Mouse (Mus musculus): ENCODE measurements around the gene Pde11a. TPM values are rescaled to one million over a fixed set of nuclear protein-coding genes. Genes with fewer than 3 reads are reported as not detected.
A peak's percentile ranks its signal among the peaks of the same experiment; 100 is the strongest.

The Pde11a gene
- polyA plus RNA-seq, 1 experiment from 2014 or later = 0.12 TPM

- Histone ChIP-seq H3K4me3 (ENCODE audit: low read depth, low read length) (no peak overlapping the region), H3K27me3 (ENCODE audit: control insufficient read depth, insufficient read depth, low read length) (no peaks in the 10 kb centered on the region), H3K9ac (replicated peaks; ENCODE audit: low read depth, low read length) (no peak overlapping the region), H3K4me1 (ENCODE audit: control insufficient read depth, insufficient read depth, low read length) (peaks cover 23% of the 10 kb centered on the region), H3K27ac (ENCODE audit: low read length) (no peak overlapping the region), H3K9me3 (ENCODE audit: control insufficient read depth, low read depth, low read length) (no peaks in the 10 kb centered on the region), H3K36me3 (ENCODE audit: control insufficient read depth, insufficient read depth, low read length) (no peaks in the 10 kb centered on the region), H3K4me2 (replicated peaks; ENCODE audit: low read depth, low read length) (no peak overlapping the region)
- 31% methylated on average over 6 of the region's 6 CpGs for WGBS
- no peak for ATAC-seq (ENCODE audit: insufficient number of reproducible peaks, insufficient read depth, low FRiP score, low read depth)
Observed at GRCm38 (mm10) chr2:75991581-75992205, 346.9 kb downstream of the Pde11a start.

DNA sequence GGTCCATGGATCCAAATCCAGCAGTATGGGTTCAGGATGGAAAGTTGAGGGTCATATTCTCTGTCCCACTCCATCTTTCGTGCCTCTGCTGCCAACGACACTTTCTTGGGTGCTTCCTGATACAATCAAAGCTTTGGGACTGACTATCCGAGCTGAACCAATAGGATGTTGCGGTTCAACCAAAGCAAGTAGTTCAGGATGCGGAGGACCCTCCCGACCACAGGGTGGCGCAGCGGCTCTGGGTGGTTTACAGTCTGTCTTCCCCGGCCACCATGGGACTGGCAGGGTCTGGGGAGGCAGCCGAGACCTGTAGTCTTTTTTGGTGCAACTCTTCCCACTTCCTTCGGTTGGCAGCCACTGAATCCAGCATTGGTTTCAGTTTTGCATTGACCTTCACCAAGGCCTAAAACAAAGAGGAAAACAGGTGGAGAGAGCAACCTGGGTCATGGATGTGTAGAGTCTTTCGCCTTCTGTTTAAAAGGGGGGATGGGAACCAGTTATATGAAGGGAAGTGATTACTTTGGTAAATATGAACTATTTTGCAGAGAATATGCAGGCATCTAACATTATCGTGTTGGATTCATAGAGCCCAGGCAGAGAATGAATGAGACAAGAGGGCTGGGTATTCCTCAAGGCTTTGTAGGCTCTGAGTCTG lies 347.6 kb downstream of the Pde11a start:
- H3K9ac ChIP-seq (replicated peaks; ENCODE audit: low read depth, low read length) = no peak overlapping the region
- H3K27ac ChIP-seq (ENCODE audit: low read length) = no peak overlapping the region
- ATAC-seq (ENCODE audit: insufficient number of reproducible peaks, insufficient read depth, low FRiP score, low read depth) = 0 out of 2 replicates have a peak, but pooled peaks have one; percentile 53
- H3K9me3 ChIP-seq (ENCODE audit: control insufficient read depth, low read depth, low read length) = no peaks in the 10 kb centered on the region
- H3K27me3 ChIP-seq (ENCODE audit: control insufficient read depth, insufficient read depth, low read length) = no peaks in the 10 kb centered on the region
- peaks cover 23% of the 10 kb centered on the region for H3K4me1 ChIP-seq (ENCODE audit: control insufficient read depth, insufficient read depth, low read length)
- no peak overlapping the region for H3K4me3 ChIP-seq (ENCODE audit: low read depth, low read length)
- H3K4me2 ChIP-seq (replicated peaks; ENCODE audit: low read depth, low read length) = no peak overlapping the region
- 55% methylated on average over 13 of the region's 13 CpGs for WGBS
- no peaks in the 10 kb centered on the region for H3K36me3 ChIP-seq (ENCODE audit: control insufficient read depth, insufficient read depth, low read length)

- 63% methylated on average over 4 of the region's 4 CpGs for WGBS
- H3K9me3 ChIP-seq (ENCODE audit: control insufficient read depth, low read depth, low read length) = no peaks in the 10 kb centered on the region
- H3K4me1 ChIP-seq (ENCODE audit: control insufficient read depth, insufficient read depth, low read length) = peaks cover 27% of the 10 kb centered on the region
- ATAC-seq (ENCODE audit: insufficient number of reproducible peaks, insufficient read depth, low FRiP score, low read depth) = no peak
- no peak overlapping the region for H3K4me3 ChIP-seq (ENCODE audit: low read depth, low read length)
- H3K9ac ChIP-seq (replicated peaks; ENCODE audit: low read depth, low read length) = no peak overlapping the region
- H3K27me3 ChIP-seq (ENCODE audit: control insufficient read depth, insufficient read depth, low read length) = no peaks in the 10 kb centered on the region
- H3K27ac ChIP-seq (ENCODE audit: low read length) = no peak overlapping the region
- H3K36me3 ChIP-seq (ENCODE audit: control insufficient read depth, insufficient read depth, low read length) = no peaks in the 10 kb centered on the region
- H3K4me2 ChIP-seq (replicated peaks; ENCODE audit: low read depth, low read length) = no peak overlapping the region
Observed at GRCm38 (mm10) chr2:75989694-75990093, 348.9 kb downstream of the Pde11a start.

DNA sequence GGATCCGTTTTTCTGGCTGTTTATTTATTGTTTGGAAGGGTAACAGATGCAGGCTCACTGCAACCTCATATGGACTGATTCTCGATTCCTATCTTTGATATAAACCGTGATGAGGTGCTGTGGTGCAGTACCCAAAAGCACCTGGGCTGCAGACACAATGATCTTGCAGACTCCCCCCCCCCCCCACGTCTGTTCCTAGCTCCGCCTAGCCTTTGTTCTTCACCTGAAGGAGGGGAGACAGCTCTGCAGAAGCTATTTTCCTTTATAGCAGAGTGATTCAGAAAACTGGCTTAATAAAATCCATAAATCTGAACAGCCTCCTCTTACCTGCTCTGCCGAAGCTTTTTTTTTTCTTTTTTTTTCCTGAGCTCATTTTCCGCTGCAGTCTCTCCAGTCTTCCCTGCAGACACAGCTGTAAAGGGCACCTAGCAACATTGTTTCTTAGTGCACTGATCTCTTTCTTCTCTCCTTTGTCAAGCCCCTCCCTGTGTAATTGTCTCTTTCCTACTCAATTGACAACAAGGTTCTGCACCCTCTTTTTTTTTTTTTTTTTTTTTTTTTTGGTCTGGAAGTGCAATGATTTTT lies 349.7 kb downstream of the Pde11a start:
- H3K9ac ChIP-seq (replicated peaks; ENCODE audit: low read depth, low read length) = no peak overlapping the region
- H3K27ac ChIP-seq (ENCODE audit: low read length) = 0 out of 2 replicates have a peak overlapping the region, but pooled peaks have one; percentile 10
- no peaks in the 10 kb centered on the region for H3K9me3 ChIP-seq (ENCODE audit: control insufficient read depth, low read depth, low read length)
- no peaks in the 10 kb centered on the region for H3K36me3 ChIP-seq (ENCODE audit: control insufficient read depth, insufficient read depth, low read length)
- H3K4me3 ChIP-seq (ENCODE audit: low read depth, low read length) = no peak overlapping the region
- ATAC-seq (ENCODE audit: insufficient number of reproducible peaks, insufficient read depth, low FRiP score, low read depth) = no peak
- WGBS = 25% methylated on average over 7 of the region's 7 CpGs
- no peaks in the 10 kb centered on the region for H3K27me3 ChIP-seq (ENCODE audit: control insufficient read depth, insufficient read depth, low read length)
- peaks cover 27% of the 10 kb centered on the region for H3K4me1 ChIP-seq (ENCODE audit: control insufficient read depth, insufficient read depth, low read length)
- H3K4me2 ChIP-seq (replicated peaks; ENCODE audit: low read depth, low read length) = 0 out of 2 replicates have a peak overlapping the region, but pooled peaks have one; percentile 14

- H3K4me2 ChIP-seq (replicated peaks; ENCODE audit: low read depth, low read length) = no peak overlapping the region
- WGBS = 28% methylated on average over 4 of the region's 4 CpGs
- H3K9ac ChIP-seq (replicated peaks; ENCODE audit: low read depth, low read length) = no peak overlapping the region
- no peak overlapping the region for H3K27ac ChIP-seq (ENCODE audit: low read length)
- H3K27me3 ChIP-seq (ENCODE audit: control insufficient read depth, insufficient read depth, low read length) = no peaks in the 10 kb centered on the region
- no peaks in the 10 kb centered on the region for H3K9me3 ChIP-seq (ENCODE audit: control insufficient read depth, low read depth, low read length)
- H3K4me3 ChIP-seq (ENCODE audit: low read depth, low read length) = no peak overlapping the region
- no peaks in the 10 kb centered on the region for H3K36me3 ChIP-seq (ENCODE audit: control insufficient read depth, insufficient read depth, low read length)
- H3K4me1 ChIP-seq (ENCODE audit: control insufficient read depth, insufficient read depth, low read length) = peaks cover 27% of the 10 kb centered on the region
- no peak for ATAC-seq (ENCODE audit: insufficient number of reproducible peaks, insufficient read depth, low FRiP score, low read depth)
Observed at GRCm38 (mm10) chr2:75988378-75988777, 350.2 kb downstream of the Pde11a start.

DNA sequence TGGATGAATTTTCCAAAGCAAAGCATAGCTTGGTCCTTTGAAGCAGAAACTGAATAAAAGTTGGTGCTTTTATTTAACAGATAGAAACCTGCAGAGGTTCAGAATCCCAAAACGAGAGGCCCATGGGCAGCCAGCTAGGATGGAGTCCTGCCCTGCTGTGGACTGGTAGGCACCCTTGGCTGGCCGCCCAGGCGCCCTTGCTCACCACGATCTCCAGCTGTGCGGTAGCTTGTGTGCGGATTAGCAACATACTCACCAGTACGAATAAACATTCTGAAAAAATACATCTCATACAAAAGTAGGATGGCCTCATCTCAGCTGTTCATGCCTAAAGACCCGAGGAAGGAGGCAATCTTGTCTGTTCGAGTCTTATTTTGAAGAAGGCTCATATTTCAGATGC lies 350.8 kb downstream of the Pde11a start:
- 61% methylated on average over 9 of the region's 9 CpGs for WGBS
- no peaks in the 10 kb centered on the region for H3K27me3 ChIP-seq (ENCODE audit: control insufficient read depth, insufficient read depth, low read length)
- H3K9me3 ChIP-seq (ENCODE audit: control insufficient read depth, low read depth, low read length) = no peaks in the 10 kb centered on the region
- peaks cover 27% of the 10 kb centered on the region for H3K4me1 ChIP-seq (ENCODE audit: control insufficient read depth, insufficient read depth, low read length)
- no peak overlapping the region for H3K27ac ChIP-seq (ENCODE audit: low read length)
- ATAC-seq (ENCODE audit: insufficient number of reproducible peaks, insufficient read depth, low FRiP score, low read depth) = no peak
- H3K4me2 ChIP-seq (replicated peaks; ENCODE audit: low read depth, low read length) = no peak overlapping the region
- H3K36me3 ChIP-seq (ENCODE audit: control insufficient read depth, insufficient read depth, low read length) = no peaks in the 10 kb centered on the region
- no peak overlapping the region for H3K4me3 ChIP-seq (ENCODE audit: low read depth, low read length)
- H3K9ac ChIP-seq (replicated peaks; ENCODE audit: low read depth, low read length) = no peak overlapping the region

DNA sequence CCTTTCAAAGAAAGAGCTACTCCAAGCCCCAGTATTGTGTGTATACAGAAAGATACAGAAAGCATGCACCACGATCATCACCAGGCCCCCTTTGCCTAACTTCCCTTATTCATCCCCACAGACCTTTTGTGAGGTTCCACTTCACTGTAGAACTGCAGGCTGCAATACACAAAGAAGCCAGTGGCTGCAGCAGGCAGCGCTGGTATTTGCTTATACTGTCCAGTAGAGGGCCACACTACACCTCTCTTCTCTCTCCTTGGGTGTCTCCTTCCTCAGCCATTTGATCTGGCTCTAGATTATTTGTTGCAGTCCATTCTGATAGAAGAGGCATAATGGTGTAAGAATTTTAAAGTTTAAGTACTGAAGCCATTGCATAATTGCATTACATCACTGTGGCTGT lies 353.4 kb downstream of the Pde11a start:
- H3K4me3 ChIP-seq (ENCODE audit: low read depth, low read length) = no peak overlapping the region
- H3K36me3 ChIP-seq (ENCODE audit: control insufficient read depth, insufficient read depth, low read length) = no peaks in the 10 kb centered on the region
- no peak overlapping the region for H3K27ac ChIP-seq (ENCODE audit: low read length)
- H3K4me2 ChIP-seq (replicated peaks; ENCODE audit: low read depth, low read length) = no peak overlapping the region
- ATAC-seq (ENCODE audit: insufficient number of reproducible peaks, insufficient read depth, low FRiP score, low read depth) = peak; percentile 59; the same call in 1 of the 2 replicates
- no peak overlapping the region for H3K9ac ChIP-seq (replicated peaks; ENCODE audit: low read depth, low read length)
- H3K9me3 ChIP-seq (ENCODE audit: control insufficient read depth, low read depth, low read length) = no peaks in the 10 kb centered on the region
- no peaks in the 10 kb centered on the region for H3K27me3 ChIP-seq (ENCODE audit: control insufficient read depth, insufficient read depth, low read length)
- WGBS = 2% methylated on average over 2 of the region's 2 CpGs
- peaks cover 20% of the 10 kb centered on the region for H3K4me1 ChIP-seq (ENCODE audit: control insufficient read depth, insufficient read depth, low read length)

- Histone ChIP-seq H3K9ac (replicated peaks; ENCODE audit: low read depth, low read length) (no peak overlapping the region), H3K9me3 (ENCODE audit: control insufficient read depth, low read depth, low read length) (no peaks in the 10 kb centered on the region), H3K4me3 (ENCODE audit: low read depth, low read length) (no peak overlapping the region), H3K27ac (ENCODE audit: low read length) (no peak overlapping the region), H3K27me3 (ENCODE audit: control insufficient read depth, insufficient read depth, low read length) (no peaks in the 10 kb centered on the region), H3K4me2 (replicated peaks; ENCODE audit: low read depth, low read length) (no peak overlapping the region), H3K36me3 (ENCODE audit: control insufficient read depth, insufficient read depth, low read length) (no peaks in the 10 kb centered on the region), H3K4me1 (ENCODE audit: control insufficient read depth, insufficient read depth, low read length) (peaks cover 16% of the 10 kb centered on the region)
- WGBS = 79% methylated on average over 3 of the region's 3 CpGs
- ATAC-seq (ENCODE audit: insufficient number of reproducible peaks, insufficient read depth, low FRiP score, low read depth) = no peak
Observed at GRCm38 (mm10) chr2:75983847-75984246, 354.7 kb downstream of the Pde11a start.

Measured in stomach, embryonic 14.5 days (tissue).